Mouse (Mus musculus): ENCODE measurements around the gene Exosc5. TPM values are rescaled to one million over a fixed set of nuclear protein-coding genes. Genes with fewer than 3 reads are reported as not detected.

The Exosc5 gene
- total and polyA plus RNA-seq, 2 experiments from 2014 or later, result 20.3 to 27.7 TPM

GRCm38 (mm10) chr7:25615706-25616011, 43.3 kb upstream of the Exosc5 start, which contains the start of gene Erich4:
Gene Erich4, minus strand, starts transcription at chr7:25615892.
- H3K27ac ChIP-seq (ENCODE audit: low read depth), result no peak within 1 kb of the TSS
- no peak within 1 kb of the TSS for H3K4me2 ChIP-seq (ENCODE audit: low read depth, low read length)
- no peak for TF ChIP-seq CTCF (IDR thresholded peaks at IDR 0.05; ENCODE audit: low read depth)
- TF ChIP-seq EP300 (IDR thresholded peaks at IDR 0.05; ENCODE audit: low read depth), result no peak
- H3K36me3 ChIP-seq (replicated peaks; ENCODE audit: control insufficient read depth, insufficient read depth, low read length), result no peaks in the 10 kb centered on the region
- no peak for ATAC-seq (ENCODE audit: insufficient read depth, low read depth)
- H3K27me3 ChIP-seq (ENCODE audit: control insufficient read depth, insufficient read depth, low read length), result no peaks in the 10 kb centered on the region
- no peak within 1 kb of the TSS for H3K9ac ChIP-seq (replicated peaks; ENCODE audit: low read depth, low read length)
- H3K9me3 ChIP-seq (replicated peaks; ENCODE audit: control insufficient read depth, low read length), result no peaks in the 10 kb centered on the region
- WGBS, result 57% methylated on average over 5 of the region's 5 CpGs
- no peak for DNase-seq (ENCODE audit: low spot score)
- H3K4me3 ChIP-seq (ENCODE audit: low read depth, low read length), result no peak within 1 kb of the TSS
- peaks cover 8% of the 10 kb centered on the region for H3K4me1 ChIP-seq (ENCODE audit: control insufficient read depth, insufficient read depth)

- Histone ChIP-seq H3K4me1 (ENCODE audit: control insufficient read depth, insufficient read depth) (peaks cover 8% of the 10 kb centered on the region), H3K27ac (ENCODE audit: low read depth) (no peak overlapping the region), H3K9ac (replicated peaks; ENCODE audit: low read depth, low read length) (no peak overlapping the region), H3K4me3 (ENCODE audit: low read depth, low read length) (no peak overlapping the region), H3K27me3 (ENCODE audit: control insufficient read depth, insufficient read depth, low read length) (no peaks in the 10 kb centered on the region), H3K9me3 (replicated peaks; ENCODE audit: control insufficient read depth, low read length) (no peaks in the 10 kb centered on the region), H3K36me3 (replicated peaks; ENCODE audit: control insufficient read depth, insufficient read depth, low read length) (peaks cover 15% of the 10 kb centered on the region; the same call in 1 of the 2 replicates), H3K4me2 (ENCODE audit: low read depth, low read length) (no peak overlapping the region)
- no peak for ATAC-seq (ENCODE audit: insufficient read depth, low read depth)
- TF ChIP-seq CTCF (IDR thresholded peaks at IDR 0.05; ENCODE audit: low read depth), result no peak
- TF ChIP-seq EP300 (IDR thresholded peaks at IDR 0.05; ENCODE audit: low read depth), result no peak
- no peak for DNase-seq (ENCODE audit: low spot score)
- 72% methylated on average over 10 of the region's 10 CpGs for WGBS
Measured at GRCm38 (mm10) chr7:25617376-25618160, 41.4 kb upstream of the Exosc5 start.

GRCm38 (mm10) chr7:25618865-25619721, 39.9 kb upstream of the Exosc5 start, which contains the start of gene Dmac2:
Gene Dmac2, plus strand, starts transcription at chr7:25619414.
- DNase-seq (ENCODE audit: low spot score) (peak; percentile 94), ATAC-seq (ENCODE audit: insufficient read depth, low read depth) (peak; percentile 94)
- no peaks in the 10 kb centered on the region for H3K27me3 ChIP-seq (ENCODE audit: control insufficient read depth, insufficient read depth, low read length)
- WGBS, result 1% methylated on average over 53 of the region's 53 CpGs
- H3K4me3 ChIP-seq (ENCODE audit: low read depth, low read length), result peak within 1 kb of the TSS; percentile 64
- peak within 1 kb of the TSS; percentile 40 for H3K9ac ChIP-seq (replicated peaks; ENCODE audit: low read depth, low read length)
- H3K4me2 ChIP-seq (ENCODE audit: low read depth, low read length), result peak within 1 kb of the TSS; percentile 65
- H3K27ac ChIP-seq (ENCODE audit: low read depth), result peak within 1 kb of the TSS; percentile 51
- no peaks in the 10 kb centered on the region for H3K9me3 ChIP-seq (replicated peaks; ENCODE audit: control insufficient read depth, low read length)
- peaks cover 8% of the 10 kb centered on the region for H3K4me1 ChIP-seq (ENCODE audit: control insufficient read depth, insufficient read depth)
- H3K36me3 ChIP-seq (replicated peaks; ENCODE audit: control insufficient read depth, insufficient read depth, low read length), result peaks cover 30% of the 10 kb centered on the region
- TF ChIP-seq CTCF (IDR thresholded peaks at IDR 0.05; ENCODE audit: low read depth) (no peak), EP300 (IDR thresholded peaks at IDR 0.05; ENCODE audit: low read depth) (no peak)

- TF ChIP-seq CTCF (IDR thresholded peaks at IDR 0.05; ENCODE audit: low read depth), result no peak
- no peak for ATAC-seq (ENCODE audit: insufficient read depth, low read depth)
- Histone ChIP-seq H3K4me1 (ENCODE audit: control insufficient read depth, insufficient read depth) (peaks cover 8% of the 10 kb centered on the region), H3K27ac (ENCODE audit: low read depth) (peak overlapping the region; percentile 51), H3K9ac (replicated peaks; ENCODE audit: low read depth, low read length) (peak overlapping the region; percentile 40), H3K9me3 (replicated peaks; ENCODE audit: control insufficient read depth, low read length) (no peaks in the 10 kb centered on the region), H3K36me3 (replicated peaks; ENCODE audit: control insufficient read depth, insufficient read depth, low read length) (peaks cover 35% of the 10 kb centered on the region), H3K4me2 (ENCODE audit: low read depth, low read length) (peak overlapping the region; percentile 65), H3K27me3 (ENCODE audit: control insufficient read depth, insufficient read depth, low read length) (no peaks in the 10 kb centered on the region), H3K4me3 (ENCODE audit: low read depth, low read length) (peak overlapping the region; percentile 64)
- no peak for DNase-seq (ENCODE audit: low spot score)
- WGBS, result 16% methylated on average over 5 of the region's 5 CpGs
Measured at GRCm38 (mm10) chr7:25619722-25619991, 39.3 kb upstream of the Exosc5 start.

GRCm38 (mm10) chr7:25620101-25620500, 38.9 kb upstream of the Exosc5 start:
- 95% methylated on average over 5 of the region's 5 CpGs for WGBS
- H3K36me3 ChIP-seq (replicated peaks; ENCODE audit: control insufficient read depth, insufficient read depth, low read length), result peaks cover 40% of the 10 kb centered on the region
- no peaks in the 10 kb centered on the region for H3K9me3 ChIP-seq (replicated peaks; ENCODE audit: control insufficient read depth, low read length)
- H3K4me3 ChIP-seq (ENCODE audit: low read depth, low read length), result peak overlapping the region; percentile 64; the same call in 1 of the 2 replicates
- ATAC-seq (ENCODE audit: insufficient read depth, low read depth), result no peak
- no peak overlapping the region for H3K27ac ChIP-seq (ENCODE audit: low read depth)
- H3K4me2 ChIP-seq (ENCODE audit: low read depth, low read length), result peak overlapping the region; percentile 65
- peaks cover 8% of the 10 kb centered on the region for H3K4me1 ChIP-seq (ENCODE audit: control insufficient read depth, insufficient read depth)
- TF ChIP-seq CTCF (IDR thresholded peaks at IDR 0.05; ENCODE audit: low read depth), result no peak
- no peak for TF ChIP-seq EP300 (IDR thresholded peaks at IDR 0.05; ENCODE audit: low read depth)
- H3K27me3 ChIP-seq (ENCODE audit: control insufficient read depth, insufficient read depth, low read length), result no peaks in the 10 kb centered on the region
- no peak for DNase-seq (ENCODE audit: low spot score)
- H3K9ac ChIP-seq (replicated peaks; ENCODE audit: low read depth, low read length), result no peak overlapping the region
